Comparison of ENCODE assay signal across 8 mouse cellular contexts in the genomic region with DNA sequence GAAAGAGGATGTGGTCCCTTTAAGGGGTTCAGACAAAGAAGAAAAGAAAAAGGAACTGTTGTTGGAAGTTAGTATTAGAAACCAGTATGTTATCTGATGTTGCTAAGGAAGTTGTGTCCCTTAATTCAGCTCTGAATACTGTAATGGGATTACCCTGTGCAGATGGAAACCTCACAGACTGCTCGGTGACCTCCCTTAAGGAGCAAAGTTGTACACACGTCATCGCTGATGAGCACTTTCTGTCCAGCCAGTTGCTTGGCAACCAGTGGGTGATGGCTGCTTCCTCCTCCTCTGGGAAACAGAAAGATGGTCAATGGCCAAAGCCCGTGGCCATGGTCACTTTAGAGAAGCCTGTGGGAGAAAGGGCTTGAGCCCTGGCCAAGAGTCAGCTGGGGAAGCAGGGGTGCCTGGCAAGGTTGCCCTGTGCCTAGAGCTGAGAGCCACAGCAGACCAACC. TPM values are rescaled to one million over a fixed set of nuclear protein-coding genes. Genes with fewer than 3 reads are reported as not detected.
DNase-seq lines count a peak whose midpoint lies in the region; ATAC-seq and TF ChIP-seq lines count a peak whose summit lies in the region.

No protein-coding gene starts in this region.

- peaks cover 8% of the 10 kb centered on the region; the same call in 1 of the 2 replicates for H3K36me3 ChIP-seq in forebrain, postnatal 0 days (ENCODE audit: insufficient read depth)
- H3K36me3 ChIP-seq in forebrain, embryonic 13.5 days (ENCODE audit: poor library complexity, severe bottlenecking) = peaks cover 12% of the 10 kb centered on the region

- no peak overlapping the region for H3K27ac ChIP-seq in forebrain, postnatal 0 days (ENCODE audit: low read depth, low read length)
- H3K27ac ChIP-seq in forebrain, embryonic 13.5 days = no peak overlapping the region

- H3K9ac ChIP-seq in forebrain, postnatal 0 days = no peak overlapping the region
- H3K9ac ChIP-seq in forebrain, embryonic 13.5 days = no peak overlapping the region

- 46% methylated on average over 4 of the region's 4 CpGs for WGBS in forebrain, postnatal 0 days
- 52% methylated on average over 4 of the region's 4 CpGs for WGBS in forebrain, embryonic 13.5 days

- ATAC-seq in forebrain, postnatal 0 days = peak; percentile 59
- no peak for ATAC-seq in forebrain, embryonic 13.5 days
- ATAC-seq in neutrophil, adult 5-6 weeks (ENCODE audit: extremely low read depth, insufficient number of reproducible peaks, low FRiP score, poor library complexity, severe bottlenecking) = peak; percentile 82

- no peak for DNase-seq in forebrain, postnatal 0 days
- DNase-seq in testis, postnatal 14 days (ENCODE audit: low spot score) = peak; percentile 36
- no peak for DNase-seq in testis, postnatal 10 days (ENCODE audit: low spot score)
- DNase-seq in gastrocnemius, postnatal 25 days = peak; percentile 76
- DNase-seq in layer of hippocampus, postnatal 10 days (ENCODE audit: low spot score in 2 of 2) = peak; percentile 54 to 63
- DNase-seq in thymus, postnatal 25 days = no peak

- no peaks in the 10 kb centered on the region for H3K27me3 ChIP-seq in forebrain, postnatal 0 days (ENCODE audit: insufficient read depth, low read length)
- no peaks in the 10 kb centered on the region for H3K27me3 ChIP-seq in forebrain, embryonic 13.5 days

- no peak overlapping the region for H3K4me3 ChIP-seq in forebrain, postnatal 0 days (ENCODE audit: low read depth, low read length)
- no peak overlapping the region for H3K4me3 ChIP-seq in forebrain, embryonic 13.5 days

- H3K4me2 ChIP-seq in forebrain, postnatal 0 days (ENCODE audit: low read depth) = no peak overlapping the region
- H3K4me2 ChIP-seq in forebrain, embryonic 13.5 days = no peak overlapping the region

- no peaks in the 10 kb centered on the region for H3K9me3 ChIP-seq in forebrain, postnatal 0 days (ENCODE audit: low read length)
- H3K9me3 ChIP-seq in forebrain, embryonic 13.5 days (replicated peaks) = no peaks in the 10 kb centered on the region

- TF ChIP-seq CTCF in forebrain, postnatal 0 days (IDR thresholded peaks at IDR 0.05; ENCODE audit: low read depth) = no peak

- no peaks in the 10 kb centered on the region for H3K4me1 ChIP-seq in forebrain, postnatal 0 days (ENCODE audit: insufficient read depth)
- H3K4me1 ChIP-seq in forebrain, embryonic 13.5 days = peaks cover 25% of the 10 kb centered on the region

RNA-seq across cellular contexts. Expression of a gene that starts 9.7 kb away (rescaled TPM):
- 0.19 and 0.46 TPM in 2 replicates for total RNA-seq in forebrain, postnatal 0 days (2014; rRNA removed)
- 0.08 TPM in 1 of 2 replicates, not detected in the other for polyA plus RNA-seq in forebrain, postnatal 0 days (2015; fragmentation: Nextera tagmentation; extraction: Ambion mirVana)
- not detected in 2 replicates for polyA plus RNA-seq in forebrain, embryonic 13.5 days (2015; fragmentation: Nextera tagmentation; extraction: Ambion mirVana)
- total RNA-seq in gastrocnemius, postnatal 25 days (2021) = not detected
- not detected for total RNA-seq in layer of hippocampus, postnatal 10 days (2021)
- 1.6 and 3.6 TPM in 2 replicates for total RNA-seq in neutrophil, adult 5-6 weeks (2017)

RNA-seq across cellular contexts. Expression of a gene that starts 16.4 kb away (rescaled TPM):
- total RNA-seq in forebrain, postnatal 0 days (2014; rRNA removed) = 25.4 and 25.5 TPM in 2 replicates
- polyA plus RNA-seq in forebrain, postnatal 0 days (2015; fragmentation: Nextera tagmentation; extraction: Ambion mirVana) = 22.2 and 22.6 TPM in 2 replicates
- polyA plus RNA-seq in forebrain, embryonic 13.5 days (2015; fragmentation: Nextera tagmentation; extraction: Ambion mirVana) = 37.1 and 38.7 TPM in 2 replicates
- 1 to 10 TPM; 2.8 to 4.9 TPM for total RNA-seq in gastrocnemius, postnatal 25 days (2021)
- total RNA-seq in layer of hippocampus, postnatal 10 days (2021) = 1 to 10 TPM; 1.9 to 2.4 TPM
- 257 and 262 TPM in 2 replicates for total RNA-seq in neutrophil, adult 5-6 weeks (2017)

RNA-seq across cellular contexts. Expression of a gene that starts 30.7 kb away (rescaled TPM):
- total RNA-seq in forebrain, postnatal 0 days (2014; rRNA removed) = 579 and 718 TPM in 2 replicates
- polyA plus RNA-seq in forebrain, postnatal 0 days (2015; fragmentation: Nextera tagmentation; extraction: Ambion mirVana) = 377 and 380 TPM in 2 replicates
- 249 and 262 TPM in 2 replicates for polyA plus RNA-seq in forebrain, embryonic 13.5 days (2015; fragmentation: Nextera tagmentation; extraction: Ambion mirVana)
- total RNA-seq in gastrocnemius, postnatal 25 days (2021) = 10 to 100 TPM; 51.4 to 61.9 TPM
- total RNA-seq in layer of hippocampus, postnatal 10 days (2021) = 100 to 1,000 TPM; 325 to 347 TPM
- 339 TPM in 2 replicates for total RNA-seq in neutrophil, adult 5-6 weeks (2017)

Comparison
In these comparisons a context has a peak if more than half of its experiments do, and no peak if none do; other contexts are left out.
1. DNase-seq: peak in testis, postnatal 14 days (single experiment), gastrocnemius, postnatal 25 days (single experiment) and layer of hippocampus, postnatal 10 days (2 of 2); none in forebrain, postnatal 0 days (single experiment), testis, postnatal 10 days (single experiment) and thymus, postnatal 25 days (single experiment).